Mouse (Mus musculus): ENCODE measurements around the gene Gm49380.

The Gm49380 gene

DNA sequence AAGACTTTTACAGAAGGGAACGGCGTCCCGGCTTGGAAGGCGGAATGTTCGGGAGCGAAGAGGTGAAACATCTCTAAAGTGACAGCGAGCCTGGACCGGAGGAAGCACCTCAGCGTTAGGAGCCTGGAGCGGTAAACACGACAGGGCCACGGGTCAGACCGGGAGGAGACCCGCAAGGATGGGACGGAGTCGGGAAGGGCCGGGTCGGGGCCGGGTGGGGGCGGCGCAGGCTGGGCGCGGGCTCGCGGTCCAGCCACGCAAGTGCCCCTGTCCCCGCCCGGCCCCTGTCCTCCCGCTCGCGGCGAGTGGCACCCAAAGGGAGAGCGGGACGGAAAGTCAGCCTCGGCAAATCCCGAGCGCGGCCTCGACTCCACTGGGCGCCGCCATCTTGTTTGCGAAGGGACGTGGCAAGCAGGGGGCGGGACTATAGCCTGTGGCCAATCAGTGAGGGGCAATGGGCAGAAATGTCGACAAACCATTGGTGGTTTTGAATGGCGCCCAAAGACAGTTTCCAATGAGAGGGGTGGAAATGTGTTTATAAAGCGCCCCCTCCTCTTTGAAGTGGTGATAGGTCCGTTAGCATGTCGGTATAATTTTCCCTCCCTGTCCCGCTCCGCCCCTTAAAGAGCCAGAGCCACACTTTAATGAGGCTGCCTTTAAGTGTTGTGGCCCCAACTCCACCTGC is at the start of gene Gm49380, which contains the start of gene Rnf26:
Gene Gm49380 (minus strand): TSS at position 396 of the 685 bp plus-strand sequence.
Gene Rnf26 (minus strand): TSS at position 413 of the 685 bp plus-strand sequence.
- DNase-seq = peak; percentile 96

- DNase-seq = no peak
Measured at GRCm38 (mm10) chr9:44159886-44160285, 46.6 kb upstream of the Gm49380 start.

DNA sequence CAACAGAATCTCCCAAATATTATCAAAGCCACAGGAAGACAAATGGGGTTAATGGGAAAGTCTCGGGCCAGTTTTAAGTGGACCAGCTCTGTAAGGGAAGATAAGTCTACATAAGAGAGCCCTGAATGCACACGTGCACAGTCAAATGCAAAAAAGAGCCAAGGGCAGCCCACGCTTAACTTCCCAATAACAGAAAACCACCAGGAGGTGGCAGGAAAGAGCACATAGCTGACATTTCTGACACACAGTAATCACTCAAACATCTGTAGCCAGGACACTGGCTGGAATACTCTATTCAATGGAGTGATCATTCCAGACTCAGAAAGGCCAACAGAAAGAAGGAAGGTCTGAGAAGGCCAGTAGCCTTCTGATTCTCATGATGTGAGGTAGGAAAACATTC is 34.0 kb upstream of the Gm49380 start:
- no peak for DNase-seq

DNA sequence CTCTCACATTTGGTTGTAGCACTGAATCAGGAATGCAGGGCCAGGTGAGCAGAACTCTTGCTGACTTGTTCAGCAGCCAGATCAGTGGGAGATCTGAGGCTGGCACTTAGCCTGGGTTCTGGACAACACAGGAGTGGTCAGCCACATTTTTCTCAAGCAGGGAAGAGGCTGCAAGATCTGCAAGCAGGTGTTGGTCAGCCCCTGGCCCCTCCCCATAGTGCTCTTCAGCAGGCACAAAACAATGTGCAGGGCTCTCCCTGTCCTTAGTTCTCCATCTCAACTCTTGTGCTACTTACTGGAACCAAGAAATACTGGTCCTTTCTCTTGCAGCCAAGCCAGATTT is 31.4 kb upstream of the Gm49380 start:
- DNase-seq = peak; percentile 67

DNA sequence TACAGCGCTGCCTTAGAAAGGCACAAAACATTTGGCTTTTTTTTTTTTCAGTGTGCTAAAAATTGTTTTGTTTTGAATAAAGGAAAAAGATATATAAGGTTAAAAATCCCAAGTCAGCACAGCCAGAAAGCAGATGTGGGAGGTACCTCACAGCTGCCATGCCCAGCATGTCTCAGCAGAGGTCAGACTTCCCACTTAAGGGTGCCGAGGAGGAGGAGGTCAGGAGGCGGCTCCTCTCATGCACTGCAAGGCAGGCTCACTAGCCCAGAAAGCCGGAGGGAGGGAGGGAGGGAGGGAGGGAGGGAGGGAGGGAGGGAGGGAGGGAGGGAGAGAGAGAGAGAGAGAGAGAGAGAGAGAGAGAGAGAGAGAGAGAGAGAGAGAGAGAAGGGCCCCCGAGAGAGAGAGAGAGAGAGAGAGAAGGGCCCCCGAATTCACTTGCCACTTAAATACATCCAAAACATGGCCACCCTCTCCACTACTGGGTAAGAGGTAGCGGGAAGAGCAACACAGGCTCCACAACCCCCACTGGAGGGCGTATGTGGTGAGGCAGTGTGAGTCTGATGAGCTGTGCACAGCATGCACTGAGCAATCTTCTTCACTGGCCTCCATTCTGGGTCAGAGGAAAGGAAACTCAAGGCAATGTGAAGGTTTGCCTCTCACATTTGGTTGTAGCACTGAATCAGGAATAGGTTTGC is 30.9 kb upstream of the Gm49380 start:
- DNase-seq = no peak

GRCm38 (mm10) chr9:44143421-44143820 is 30.1 kb upstream of the Gm49380 start:
- DNase-seq = no peak

DNA sequence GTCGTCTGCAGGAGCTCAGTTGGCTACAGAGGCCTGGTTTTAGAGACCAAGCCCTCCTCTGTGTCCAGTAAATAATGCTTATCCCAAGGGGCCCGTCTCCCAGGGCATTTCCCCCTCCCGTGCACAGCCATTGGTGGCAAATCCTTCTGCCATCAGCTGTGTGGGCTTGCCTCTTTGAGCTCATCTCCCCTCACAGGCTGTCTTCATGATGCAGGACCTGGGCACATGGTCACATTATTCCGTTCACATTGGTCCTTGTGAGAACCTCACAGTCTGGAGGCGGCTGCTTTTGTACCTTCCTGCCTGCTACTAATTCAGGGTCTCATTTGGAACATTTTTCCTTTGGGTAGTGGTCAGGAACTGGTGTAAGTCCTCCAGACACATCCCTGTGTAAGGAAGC is 28.7 kb upstream of the Gm49380 start:
- no peak for DNase-seq

DNA sequence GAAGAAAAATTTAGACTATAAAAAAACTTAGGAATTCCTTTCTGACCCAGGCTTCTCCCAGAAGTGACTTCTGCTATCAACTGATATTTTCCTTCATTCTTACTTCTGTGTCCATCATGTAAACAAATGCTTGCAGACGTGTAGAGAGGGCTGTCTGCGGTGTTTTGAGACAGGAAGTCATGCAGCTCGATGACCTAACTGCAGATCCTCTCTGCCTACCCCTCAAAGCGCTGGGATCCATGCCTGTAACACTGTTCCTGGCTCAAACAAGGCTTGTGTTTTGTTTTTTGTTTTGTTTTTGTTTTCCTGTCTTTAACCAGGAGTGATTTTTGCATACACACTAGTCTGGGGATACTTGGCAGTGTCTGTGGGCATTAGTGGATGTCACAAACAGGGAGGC is 24.5 kb upstream of the Gm49380 start:
- no peak for DNase-seq

- DNase-seq = peak; percentile 60
Measured at GRCm38 (mm10) chr9:44135731-44136411, 22.6 kb upstream of the Gm49380 start.

DNA sequence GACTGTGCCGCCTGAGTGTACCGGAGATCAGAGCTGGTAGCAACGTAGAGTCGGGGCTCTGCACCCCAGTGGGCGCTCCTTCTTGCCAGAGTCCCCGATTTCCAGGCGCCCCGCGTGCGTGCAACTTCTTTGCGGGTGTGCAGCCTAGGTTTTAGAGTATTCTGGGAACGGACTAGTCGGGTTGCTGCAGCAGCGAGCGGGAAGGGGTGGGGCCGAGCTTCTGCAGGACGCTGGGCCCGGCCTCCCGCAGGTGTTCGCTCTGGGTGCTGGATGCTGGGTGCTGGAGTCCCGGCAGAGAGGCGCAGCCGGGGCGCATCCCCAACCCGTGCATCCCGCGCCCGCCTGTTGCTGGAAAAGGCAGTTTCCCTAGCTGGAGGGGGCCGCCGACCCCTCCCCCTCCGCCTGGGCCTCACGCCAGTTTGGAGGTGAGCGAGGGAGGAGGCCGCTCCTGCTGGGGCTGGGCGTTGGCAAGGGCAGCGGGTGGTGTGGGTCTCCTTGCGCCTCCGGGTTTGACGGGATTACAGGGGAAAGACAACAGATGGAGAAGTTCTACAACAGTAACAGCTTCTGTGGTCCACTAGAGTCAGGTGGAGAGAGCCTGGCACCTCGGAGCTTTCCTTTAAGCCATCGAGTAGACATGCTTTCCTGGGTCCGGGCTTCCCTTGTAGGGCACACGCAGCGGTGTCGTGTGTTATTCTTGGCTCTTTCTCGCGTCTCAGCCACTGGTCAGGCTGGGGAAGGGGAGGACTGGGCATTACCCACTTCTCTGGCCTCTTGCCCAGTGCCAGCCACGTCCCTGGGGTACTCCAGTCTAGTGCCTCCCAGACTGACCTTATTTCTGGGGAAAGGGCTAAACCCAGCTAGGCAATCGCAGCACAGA is 21.8 kb upstream of the Gm49380 start:
- DNase-seq = peak; percentile 74

DNA sequence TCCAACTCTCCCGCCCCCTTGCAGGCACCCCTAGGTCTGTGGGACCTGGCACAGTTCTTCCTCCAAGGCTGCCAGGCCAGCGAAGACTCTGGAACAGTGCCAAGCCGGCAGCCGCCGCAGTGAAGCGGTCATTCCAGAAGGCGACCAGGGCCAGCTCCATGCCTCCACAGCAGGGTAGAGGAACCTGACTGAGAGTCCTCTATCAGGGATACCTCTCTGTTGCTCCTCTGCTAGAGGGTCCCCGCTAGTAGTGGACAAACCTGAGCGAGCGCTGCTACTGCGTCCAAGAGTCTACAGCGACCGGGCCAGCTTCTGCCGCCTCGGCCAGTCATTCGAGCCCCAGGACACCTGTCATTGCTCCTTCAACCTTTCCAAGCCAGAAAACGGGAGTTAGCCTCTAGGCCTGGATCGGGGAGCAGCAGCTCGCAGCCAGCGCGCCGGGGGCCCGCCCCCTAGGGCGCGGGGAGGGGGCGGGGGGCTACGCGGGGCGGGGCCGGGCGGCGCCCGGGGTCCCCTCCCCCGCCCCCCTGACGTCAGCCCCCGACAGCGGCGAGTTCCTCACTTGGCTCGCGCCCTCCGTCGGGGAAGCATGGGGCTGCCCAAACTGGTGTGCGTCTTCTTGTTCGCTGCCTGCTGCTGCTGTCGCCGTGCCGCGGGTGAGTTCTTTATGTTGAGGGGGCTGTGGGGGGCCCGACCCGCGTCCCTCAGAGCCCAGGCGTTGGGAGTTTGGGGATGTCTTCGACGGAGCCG is 21.0 kb upstream of the Gm49380 start, which contains the start of gene Mcam:
Gene Mcam (plus strand): TSS at position 369 of the 750 bp plus-strand sequence.
- peak; percentile 87 for DNase-seq

DNA sequence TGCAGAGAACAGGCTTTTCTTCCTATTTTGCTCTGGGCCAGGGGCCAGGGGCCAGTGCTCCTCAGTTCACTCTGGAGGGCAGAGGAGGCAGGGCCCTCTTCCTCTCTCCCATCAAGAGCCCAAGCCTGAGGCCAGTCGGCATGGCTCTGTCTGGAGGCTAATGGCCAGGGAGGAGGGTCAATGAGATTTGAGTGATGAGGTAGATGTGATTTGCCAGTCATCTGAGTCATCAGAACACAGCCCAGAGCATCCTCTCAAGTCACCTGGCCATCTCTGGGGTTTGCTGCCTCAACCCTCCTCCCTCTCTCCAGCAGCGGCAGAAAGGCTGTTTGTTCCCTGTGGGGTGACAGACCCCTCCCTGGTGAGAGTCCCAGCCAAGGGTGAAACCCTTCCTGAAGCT is 20.0 kb upstream of the Gm49380 start:
- no peak for DNase-seq

DNA sequence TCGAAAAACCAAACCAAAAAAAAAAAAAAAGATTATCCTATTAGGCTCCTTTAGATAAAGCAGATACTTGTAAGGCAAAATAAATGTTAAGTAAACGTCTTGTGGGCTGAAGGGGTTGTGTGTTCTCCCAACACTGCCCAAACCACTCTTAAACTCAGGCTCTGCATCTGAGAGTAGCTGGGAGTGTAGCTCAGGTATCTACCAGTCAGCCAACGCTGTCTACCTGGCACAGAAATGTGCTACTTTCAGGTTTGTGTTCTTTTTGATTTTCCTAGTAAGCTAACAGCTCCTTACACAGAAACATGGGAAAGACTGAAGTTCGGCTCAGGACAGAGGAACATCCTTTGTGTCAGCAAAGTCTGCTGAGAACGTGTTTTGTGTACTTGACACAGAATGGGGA is 18.9 kb upstream of the Gm49380 start:
- DNase-seq = no peak

- DNase-seq = no peak
Measured at GRCm38 (mm10) chr9:44131276-44131590, 17.9 kb upstream of the Gm49380 start.

GRCm38 (mm10) chr9:44130581-44131275 is 17.4 kb upstream of the Gm49380 start:
- DNase-seq = no peak

- no peak for DNase-seq
Measured at GRCm38 (mm10) chr9:44130034-44130433, 16.7 kb upstream of the Gm49380 start.

DNA sequence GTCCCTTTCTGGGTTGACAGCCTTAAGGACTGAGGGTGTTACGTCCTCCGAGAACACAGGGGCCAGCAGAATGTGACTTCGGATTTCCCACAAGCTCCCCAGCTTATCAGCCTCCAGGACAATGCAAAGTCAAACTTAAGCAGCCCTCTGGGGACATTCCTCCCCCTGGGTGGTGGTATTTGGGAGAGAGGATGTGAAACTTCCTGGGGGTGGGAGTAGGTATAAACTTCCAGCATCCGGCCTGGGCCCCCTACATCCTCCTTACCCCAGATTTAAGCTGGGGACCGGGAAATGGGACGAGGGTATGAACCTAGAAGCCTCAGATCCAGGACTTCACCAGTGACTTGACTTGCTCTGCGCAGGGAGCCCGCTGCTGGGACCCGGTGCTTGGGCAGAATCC is 16.3 kb upstream of the Gm49380 start:
- no peak for DNase-seq

GRCm38 (mm10) chr9:44127351-44127801 is 14.1 kb upstream of the Gm49380 start:
- no peak for DNase-seq

DNA sequence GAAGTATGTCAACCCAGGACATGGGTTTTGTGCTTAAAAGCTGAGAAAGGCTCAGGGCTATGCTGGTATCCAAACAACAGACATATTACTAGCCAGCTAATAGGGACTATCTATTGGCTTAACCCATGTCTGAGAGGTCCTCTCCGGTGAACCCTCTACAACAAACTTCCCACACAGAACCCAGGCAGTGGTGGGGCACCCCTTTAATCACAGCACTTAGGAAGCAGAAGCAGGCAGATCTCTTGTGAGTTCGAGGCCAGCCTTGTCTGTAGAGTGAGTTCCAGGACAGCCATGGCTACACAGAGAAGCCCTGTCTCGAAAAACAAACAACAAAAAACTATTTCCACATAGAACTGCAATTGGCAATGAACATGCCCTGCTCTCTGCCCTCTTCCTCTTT is 13.4 kb upstream of the Gm49380 start:
- no peak for DNase-seq

GRCm38 (mm10) chr9:44125546-44126428 is 12.5 kb upstream of the Gm49380 start:
- DNase-seq = peak; percentile 88

DNA sequence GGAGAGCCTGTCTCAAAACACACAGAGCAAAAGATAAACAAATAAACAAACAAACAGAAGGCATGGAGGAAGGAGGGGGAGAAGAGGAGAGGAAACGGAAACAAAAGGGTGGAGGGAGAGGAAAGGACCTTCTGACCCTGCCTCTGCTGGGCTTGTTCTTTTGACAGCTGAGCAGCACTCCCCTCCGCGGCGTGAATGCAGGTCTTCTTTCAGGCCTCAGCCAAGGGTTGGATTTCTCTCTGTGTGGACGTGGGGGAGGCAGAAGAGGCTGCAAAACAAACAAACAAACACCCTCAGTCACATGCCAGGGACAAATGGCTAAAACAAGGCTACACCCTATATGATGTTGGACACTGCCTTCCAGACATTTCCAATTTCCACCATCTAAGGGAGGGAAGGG is 11.7 kb upstream of the Gm49380 start:
- no peak for DNase-seq

Data from cerebellum, adult 8-10 months (tissue).